Mouse (Mus musculus) liver, adult 2 months (tissue): ENCODE data around the gene Ccdc194. TPM values are rescaled to one million over a fixed set of nuclear protein-coding genes. Genes with fewer than 3 reads are reported as not detected.

Source experiments
- DNase-seq: peaks from one replicate; pipeline ENCODE4 v3.0.0-alpha.2; 2011; ENCODE audit warnings: low read depth, low spot score; ENCODE audit errors: extremely low read depth
- H3K27ac ChIP-seq: fragments of 200-500 bp; replicated peaks from 2 replicates; pipeline ENCODE4 v1.5.1; 2012; ENCODE audit warnings: low read depth, mild to moderate bottlenecking, control low read depth, inconsistent platforms, low read length; ENCODE audit not compliant: insufficient read depth
- H3K27me3 ChIP-seq: fragments of 200-500 bp; 2 replicates; pipeline ENCODE4 v1.6.1; 2012; ENCODE audit warnings: mild to moderate bottlenecking, moderate library complexity, low read length, inconsistent platforms; ENCODE audit not compliant: control insufficient read depth, insufficient read depth
- H3K36me3 ChIP-seq: fragments of 200-500 bp; 2 replicates; pipeline ENCODE4 v1.6.1; 2012; ENCODE audit warnings: low read length, inconsistent platforms; ENCODE audit not compliant: control insufficient read depth, insufficient read depth
- H3K4me1 ChIP-seq: fragments of 200-500 bp; 2 replicates; pipeline ENCODE4 v1.6.1; 2011; ENCODE audit warnings: low read length; ENCODE audit not compliant: control insufficient read depth, insufficient read depth
- H3K4me3 ChIP-seq: fragments of 200-500 bp; 2 replicates; pipeline ENCODE4 v1.5.1; 2011; ENCODE audit warnings: low read depth, mild to moderate bottlenecking, control low read depth, low read length, moderate library complexity; ENCODE audit not compliant: insufficient read depth
- H3K79me2 ChIP-seq: fragments of 200-500 bp; 2 replicates; pipeline ENCODE4 v1.6.1; 2012; ENCODE audit warnings: inconsistent platforms, mild to moderate bottlenecking, low read length, moderate library complexity; ENCODE audit not compliant: control insufficient read depth, insufficient read depth
- H3K9ac ChIP-seq: fragments of 200-500 bp; 2 replicates; pipeline ENCODE4 v1.6.1; 2012; ENCODE audit warnings: low read depth, mild to moderate bottlenecking, control low read depth, inconsistent platforms, low read length
- CTCF ChIP-seq: fragments of 200-500 bp; IDR thresholded peaks from 2 replicates; pipeline ENCODE4 v1.5.1; 2011; ENCODE audit warnings: low read depth, low read length, control low read depth
- POLR2A ChIP-seq: fragments of 200-500 bp; IDR thresholded peaks from 2 replicates; pipeline ENCODE4 v1.6.1; 2011; ENCODE audit warnings: low read length, control low read depth; ENCODE audit not compliant: insufficient read depth; ENCODE audit errors: extremely low read depth
- WGBS: fragments of 180-500 bp; shearing (Covaris S2); methylation state at CpG from one replicate; pipeline ENCODE4 v1.1.7; 2018; 5-methylcytosine and 5-hydroxymethylcytosine counted together
- polyA plus RNA-seq: library from polyadenylated mRNA; depleted of rRNA; stranded (reverse); fragments of >200 nt; gene quantifications from 2 replicates; pipeline ENCODE4 v1.2.3, GENCODE M21; 2012
- total RNA-seq: library from RNA; depleted of rRNA; stranded (reverse); fragments of >200 nt; gene quantifications from 2 replicates; pipeline ENCODE4 v1.2.3, GENCODE M21; 2014

The Ccdc194 gene
- total and polyA plus RNA-seq, 2 experiments = not detected

DNA sequence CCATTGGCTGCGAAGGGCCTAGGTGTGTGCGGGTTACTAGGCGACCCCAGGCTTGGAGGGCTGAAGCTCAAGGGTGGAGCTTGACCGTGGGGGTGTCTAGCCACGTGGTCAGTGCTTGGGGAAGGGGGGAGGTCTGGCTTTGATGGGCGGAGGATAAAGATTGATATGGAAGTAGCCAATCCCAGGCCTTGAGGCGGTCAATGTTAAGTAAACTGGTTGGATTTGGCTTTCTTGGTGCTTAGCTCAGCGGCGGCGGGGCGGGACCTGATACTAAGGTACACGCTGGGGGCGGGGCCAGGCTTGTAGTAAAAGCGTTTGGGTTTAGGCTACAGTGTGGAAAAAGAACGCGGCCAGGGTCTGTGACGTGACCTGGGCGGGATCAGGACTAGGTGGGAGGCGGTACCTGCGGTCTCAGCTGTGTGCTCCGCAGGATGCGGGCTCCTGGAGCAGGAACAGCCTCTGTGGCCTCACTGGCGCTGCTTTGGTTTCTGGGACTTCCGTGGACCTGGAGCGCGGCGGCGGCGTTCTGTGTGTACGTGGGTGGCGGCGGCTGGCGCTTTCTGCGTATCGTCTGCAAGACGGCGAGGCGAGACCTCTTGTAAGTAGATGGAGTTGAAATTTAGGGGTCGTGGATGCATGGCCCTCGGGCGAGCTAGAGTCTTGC is 44.9 kb upstream of the Ccdc194 start:
- H3K4me1 ChIP-seq = peaks cover 4% of the 10 kb centered on the region; the same call in 1 of the 2 replicates
- no peaks in the 10 kb centered on the region for H3K36me3 ChIP-seq
- peak; percentile 96 for DNase-seq
- no peaks in the 10 kb centered on the region for H3K27me3 ChIP-seq
- TF ChIP-seq CTCF (no peak), POLR2A (0 out of 2 replicates have a peak, but pooled peaks have one; percentile 34)
- peak overlapping the region; percentile 42 for H3K9ac ChIP-seq
- H3K27ac ChIP-seq = peak overlapping the region; percentile 18
- 0 out of 2 replicates have a peak, but pooled peaks cover 2% of the 10 kb centered on the region for H3K79me2 ChIP-seq
- 2% methylated on average over 41 of the region's 41 CpGs for WGBS
- H3K4me3 ChIP-seq = peak overlapping the region; percentile 48

GRCm38 (mm10) chr8:71569366-71570290 is 44.1 kb upstream of the Ccdc194 start:
- H3K27me3 ChIP-seq = no peaks in the 10 kb centered on the region
- H3K4me3 ChIP-seq = peak overlapping the region; percentile 67
- no peaks in the 10 kb centered on the region for H3K36me3 ChIP-seq
- 0 out of 2 replicates have a peak, but pooled peaks have one; percentile 32 for TF ChIP-seq POLR2A
- no peak for TF ChIP-seq CTCF
- peak overlapping the region; percentile 82 for H3K27ac ChIP-seq
- H3K9ac ChIP-seq = peak overlapping the region; percentile 76
- WGBS = 4% methylated on average over 51 of the region's 51 CpGs
- H3K79me2 ChIP-seq = 0 out of 2 replicates have a peak, but pooled peaks cover 2% of the 10 kb centered on the region
- DNase-seq = peak; percentile 90
- H3K4me1 ChIP-seq = peaks cover 4% of the 10 kb centered on the region; the same call in 1 of the 2 replicates

DNA sequence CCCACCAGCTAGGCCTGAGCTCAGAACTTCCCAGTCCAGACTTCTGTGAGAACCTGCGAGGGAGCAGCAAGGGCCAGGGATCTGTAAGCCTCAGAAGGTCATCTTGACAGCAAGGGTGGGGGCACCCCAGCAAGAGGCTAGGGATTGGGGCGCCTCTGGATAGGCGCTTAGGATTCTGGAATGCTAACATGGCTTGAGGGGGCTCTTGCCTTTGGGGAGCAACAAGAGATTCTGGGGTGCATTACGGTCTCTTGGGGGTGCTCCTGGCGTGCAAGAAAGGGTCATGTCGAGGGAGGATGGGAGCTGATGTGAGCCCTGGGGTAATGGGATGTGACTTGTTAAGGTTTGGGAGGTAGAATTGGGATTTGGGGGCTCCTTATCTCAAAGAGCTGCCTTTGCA is 43.4 kb upstream of the Ccdc194 start:
- TF ChIP-seq POLR2A (no peak), CTCF (no peak)
- Histone ChIP-seq H3K9ac (no peak overlapping the region; the same call in 1 of the 2 replicates), H3K27ac (peak overlapping the region; percentile 82; the same call in 1 of the 2 replicates), H3K4me1 (peaks cover 4% of the 10 kb centered on the region; the same call in 1 of the 2 replicates), H3K36me3 (no peaks in the 10 kb centered on the region), H3K79me2 (no peaks in the 10 kb centered on the region), H3K4me3 (peak overlapping the region; percentile 67; the same call in 1 of the 2 replicates), H3K27me3 (no peaks in the 10 kb centered on the region)
- 43% methylated on average over 6 of the region's 6 CpGs for WGBS
- DNase-seq = no peak

- Histone ChIP-seq H3K4me3 (peak within 1 kb of the TSS; percentile 67), H3K36me3 (no peaks in the 10 kb centered on the region), H3K4me1 (peaks cover 4% of the 10 kb centered on the region; the same call in 1 of the 2 replicates), H3K79me2 (no peaks in the 10 kb centered on the region), H3K27me3 (no peaks in the 10 kb centered on the region), H3K27ac (peak within 1 kb of the TSS; percentile 82), H3K9ac (peak within 1 kb of the TSS; percentile 76)
- no peak for TF ChIP-seq CTCF
- no peak for TF ChIP-seq POLR2A
- WGBS = 19% methylated on average over 13 of the region's 13 CpGs
- DNase-seq = peak; percentile 40
Measured at GRCm38 (mm10) chr8:71568387-71568937, 43.0 kb upstream of the Ccdc194 start, which contains the start of gene Slc27a1. Slc27a1 (plus strand) TSS chr8:71568882.

DNA sequence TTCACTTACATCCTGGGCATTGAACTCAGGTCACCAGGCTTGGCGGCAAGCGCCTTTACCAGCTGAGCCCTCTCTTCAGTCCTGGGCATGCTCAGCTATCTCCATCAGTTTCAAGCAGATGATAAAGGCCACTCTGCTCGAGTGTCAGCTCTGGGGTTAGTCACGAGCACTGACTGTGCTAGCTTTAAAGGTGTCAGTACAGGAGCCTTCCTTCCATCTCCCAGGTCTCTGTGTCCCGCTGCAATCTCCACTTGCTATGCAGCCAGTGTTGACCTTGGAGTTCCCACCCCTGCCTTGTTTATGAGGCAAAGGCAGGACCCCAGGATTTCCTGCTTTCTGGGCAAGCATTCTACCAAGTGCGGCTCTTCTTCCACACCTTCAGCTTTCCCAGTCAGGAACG is 42.1 kb upstream of the Ccdc194 start:
- Histone ChIP-seq H3K4me1 (peaks cover 4% of the 10 kb centered on the region; the same call in 1 of the 2 replicates), H3K9ac (no peak overlapping the region), H3K36me3 (no peaks in the 10 kb centered on the region), H3K79me2 (no peaks in the 10 kb centered on the region), H3K27me3 (0 out of 2 replicates have a peak, but pooled peaks cover 1% of the 10 kb centered on the region), H3K27ac (no peak overlapping the region; the same call in 1 of the 2 replicates), H3K4me3 (no peak overlapping the region)
- no peak for DNase-seq
- TF ChIP-seq CTCF = no peak
- no peak for TF ChIP-seq POLR2A
- 88% methylated on average over 7 of the region's 7 CpGs for WGBS
